Mouse (Mus musculus) erythroblast, adult 5-6 weeks (primary cell): ENCODE data around the gene Atp4b. TPM values are rescaled to one million over a fixed set of nuclear protein-coding genes. Genes with fewer than 3 reads are reported as not detected.

ENCODE experiments used
- ATAC-seq: replicated peaks from 2 replicates; pipeline ENCODE4 v1.8.0; 2016; ENCODE audit warnings: moderate number of reproducible peaks, mild to moderate bottlenecking, moderate TSS enrichment, inconsistent platforms; ENCODE audit not compliant: poor library complexity, low FRiP score, severe bottlenecking
- total RNA-seq, 2 experiments: library from RNA; stranded (forward) in 1 of 2; stranded (reverse) in 1 of 2; fragments of 150-400 nt in 1 of 2; fragments of 200-764, 138-1000 nt in 1 of 2; gene quantifications; 2 replicates each; pipeline versions ENCODE4 v1.2.3 to v1.2.4; 2015 to 2017; ENCODE audit warnings: low replicate concordance in 2 of 2

Atp4b gene
- not detected in 2 replicates for total RNA-seq (2015; ENCODE audit: low replicate concordance)
- not detected in 2 replicates for total RNA-seq (2017; ENCODE audit: low replicate concordance)

DNA sequence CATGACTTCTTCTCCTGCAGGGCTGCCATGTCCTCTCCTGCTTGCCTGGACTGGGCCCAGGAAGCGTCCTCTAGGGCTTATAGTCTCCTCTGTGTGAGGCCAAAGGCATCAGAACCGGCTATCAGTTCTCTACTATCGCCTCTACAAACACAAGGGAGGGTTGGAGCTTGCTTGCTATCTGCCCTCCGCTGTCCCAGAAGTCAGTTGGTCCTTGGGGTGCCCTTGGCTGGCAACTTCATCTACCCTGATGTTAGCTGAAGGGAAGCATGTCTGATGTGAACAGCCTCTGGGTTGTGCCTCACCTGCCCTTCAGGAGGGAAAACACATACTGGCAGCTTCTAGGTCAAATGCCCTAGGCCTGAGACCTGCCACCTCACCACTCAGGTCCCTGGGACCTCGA, at the start of gene Atp4b:
Gene Atp4b, minus strand, starts transcription at position 101 of the 400 bp plus-strand sequence.
- ATAC-seq: no peak

GRCm38 (mm10) chr8:13442152-13442551, 45.5 kb upstream of the Atp4b start:
- ATAC-seq: no peak

DNA sequence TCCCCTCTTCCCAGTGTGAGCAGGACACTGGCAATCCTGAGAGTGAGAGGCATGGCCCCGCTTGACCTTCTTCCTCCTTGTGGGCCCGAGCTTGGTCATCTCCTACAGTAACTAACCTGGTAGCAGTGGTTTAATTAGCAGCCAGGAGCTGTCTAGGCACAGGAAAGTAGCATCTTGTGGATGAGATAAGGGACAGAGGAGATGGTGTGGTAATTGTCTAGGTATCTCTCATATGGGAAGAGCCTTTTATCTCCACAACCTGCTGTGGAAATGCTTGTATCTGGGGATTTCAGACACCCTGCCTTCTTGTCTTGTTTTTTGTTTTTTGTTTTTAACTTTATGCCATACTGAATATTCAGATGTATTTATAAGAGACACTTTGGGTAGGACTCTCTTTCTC, 40.9 kb upstream of the Atp4b start:
- ATAC-seq: no peak

GRCm38 (mm10) chr8:13436052-13436451, 39.4 kb upstream of the Atp4b start:
- ATAC-seq: no peak

GRCm38 (mm10) chr8:13434889-13435288, 38.3 kb upstream of the Atp4b start, which contains the start of gene Tmem255b:
Tmem255b (plus strand) TSS chr8:13435189.
- no peak for ATAC-seq

GRCm38 (mm10) chr8:13433130-13433529, 36.5 kb upstream of the Atp4b start:
- no peak for ATAC-seq

GRCm38 (mm10) chr8:13430866-13431265, 34.2 kb upstream of the Atp4b start:
- ATAC-seq: no peak

DNA sequence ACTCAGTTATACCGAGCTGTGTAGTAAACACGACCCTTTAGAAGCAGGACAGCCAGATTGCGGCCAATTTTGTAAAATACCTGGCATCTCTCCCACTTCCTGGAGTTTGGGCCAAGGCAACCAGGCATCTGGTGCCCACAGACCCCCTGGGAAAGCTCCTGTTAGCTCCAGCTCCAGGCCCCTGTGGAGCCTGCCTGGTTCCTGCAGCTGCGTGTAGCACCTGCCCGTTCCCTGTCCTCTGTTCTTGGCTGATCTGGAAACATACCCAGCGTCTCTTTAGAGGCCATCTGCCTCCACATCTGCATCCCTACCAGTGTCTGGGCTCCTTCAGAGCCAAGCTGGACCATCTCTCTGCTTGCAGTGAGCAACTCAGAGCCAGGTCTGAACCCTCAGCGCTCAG, 33.8 kb upstream of the Atp4b start:
- no peak for ATAC-seq

DNA sequence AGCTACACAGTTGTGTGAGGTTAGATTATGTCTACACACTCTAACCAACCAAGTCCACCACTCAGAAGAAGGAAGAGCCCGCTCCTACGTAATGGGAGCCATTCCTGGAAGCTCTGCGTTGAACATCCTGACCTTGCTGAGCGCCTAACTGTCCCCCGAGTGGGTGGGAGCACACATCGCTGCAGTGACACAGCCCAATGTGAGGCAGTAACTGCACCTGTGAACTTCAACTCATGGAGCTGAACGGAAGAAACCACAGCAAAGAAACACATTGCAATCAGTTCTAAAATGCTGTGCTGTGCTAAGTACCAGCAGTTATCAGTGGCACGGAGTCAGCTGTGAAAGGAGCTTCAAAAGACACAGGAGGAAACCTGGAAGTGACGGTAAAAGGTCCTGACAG, 31.5 kb upstream of the Atp4b start:
- ATAC-seq: no peak

GRCm38 (mm10) chr8:13427351-13427750, 30.7 kb upstream of the Atp4b start:
- no peak for ATAC-seq

GRCm38 (mm10) chr8:13420970-13421369, 24.3 kb upstream of the Atp4b start:
- no peak for ATAC-seq

DNA sequence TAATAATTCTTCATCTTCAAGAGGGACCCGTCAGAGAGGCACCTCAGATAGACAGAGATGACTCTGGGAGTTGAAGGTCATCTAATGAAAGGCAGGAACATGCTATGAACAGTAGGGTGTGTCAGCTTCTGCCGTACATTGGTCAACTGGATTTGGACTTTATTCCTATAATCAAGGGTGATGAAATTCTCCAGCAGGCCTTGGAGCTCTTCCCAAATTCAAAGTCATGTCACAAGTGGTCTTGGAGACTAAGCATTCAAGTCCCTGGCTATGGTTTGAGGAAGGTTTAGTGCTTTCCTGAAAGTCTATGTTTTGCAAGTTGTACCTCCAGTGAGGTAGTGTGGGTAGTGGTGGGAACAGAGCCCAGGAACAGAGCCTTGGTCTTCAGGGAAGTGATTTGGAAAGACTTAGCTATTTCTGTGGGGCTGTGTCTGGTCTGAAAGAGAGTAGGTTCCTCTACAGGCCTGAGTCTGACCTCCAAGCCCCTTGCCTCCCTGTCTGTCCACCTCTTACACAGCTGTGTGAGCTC, 22.6 kb upstream of the Atp4b start:
- ATAC-seq: no peak

GRCm38 (mm10) chr8:13415879-13416278, 19.3 kb upstream of the Atp4b start:
- ATAC-seq: no peak

- no peak for ATAC-seq
Measured at GRCm38 (mm10) chr8:13413823-13414390, 17.3 kb upstream of the Atp4b start.

DNA sequence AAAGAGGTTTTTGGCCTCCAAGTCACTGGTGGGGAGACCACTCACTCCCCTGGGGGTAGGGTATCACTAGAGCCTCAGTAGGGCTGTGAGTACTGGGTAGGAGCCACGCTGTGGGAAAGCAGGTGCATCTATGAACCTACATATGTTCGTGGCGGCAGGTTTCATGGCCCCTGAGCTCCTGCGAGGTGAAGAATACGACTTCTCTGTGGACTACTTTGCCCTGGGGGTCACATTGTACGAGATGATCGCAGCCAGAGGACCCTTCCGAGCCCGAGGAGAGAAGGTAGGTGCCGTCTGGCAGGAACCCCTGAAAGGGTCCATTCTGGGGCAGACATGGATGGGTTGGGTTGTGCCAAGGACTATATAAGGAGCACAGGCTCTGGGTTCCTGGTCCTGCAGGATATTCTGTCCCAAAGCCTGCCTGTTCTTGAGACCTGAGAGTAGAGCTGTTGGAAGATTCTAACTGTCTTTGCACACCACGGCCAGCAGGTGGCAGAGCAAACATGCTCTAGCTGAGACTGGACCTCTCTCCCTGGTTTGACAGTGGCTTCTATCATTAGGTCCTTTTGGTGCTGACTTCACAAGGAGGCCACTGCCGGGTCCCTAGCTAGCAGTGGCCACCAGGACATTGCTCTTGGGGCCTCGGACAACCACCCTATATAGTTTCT, 16.4 kb upstream of the Atp4b start:
- ATAC-seq: peak; percentile 73; the same call in 1 of the 2 replicates

- ATAC-seq: no peak
Measured at GRCm38 (mm10) chr8:13411597-13411996, 15.0 kb upstream of the Atp4b start.

DNA sequence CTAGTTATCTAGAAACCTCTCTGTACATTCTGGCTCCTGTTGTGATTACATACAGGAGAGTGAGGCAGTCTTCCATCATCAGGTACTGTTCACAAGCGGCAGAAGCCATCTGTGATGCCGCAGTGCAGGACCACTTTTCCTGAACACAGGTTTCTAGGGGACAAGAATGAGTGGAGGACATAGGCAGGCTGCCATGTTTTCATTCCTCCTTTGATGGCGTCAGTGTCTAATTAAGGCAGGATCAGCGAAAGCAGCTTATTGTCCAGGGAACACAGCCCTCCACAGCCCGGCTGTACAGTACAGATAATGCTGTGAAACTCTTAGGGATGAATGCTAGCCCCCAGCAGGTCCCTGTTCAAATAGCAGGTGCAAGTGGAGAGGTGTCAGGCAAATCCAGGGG, 9.4 kb upstream of the Atp4b start:
- ATAC-seq: no peak

- no peak for ATAC-seq
Measured at GRCm38 (mm10) chr8:13404666-13405131, 8.1 kb upstream of the Atp4b start, which contains the start of gene Grk1. Grk1 (plus strand) TSS chr8:13405081.

DNA sequence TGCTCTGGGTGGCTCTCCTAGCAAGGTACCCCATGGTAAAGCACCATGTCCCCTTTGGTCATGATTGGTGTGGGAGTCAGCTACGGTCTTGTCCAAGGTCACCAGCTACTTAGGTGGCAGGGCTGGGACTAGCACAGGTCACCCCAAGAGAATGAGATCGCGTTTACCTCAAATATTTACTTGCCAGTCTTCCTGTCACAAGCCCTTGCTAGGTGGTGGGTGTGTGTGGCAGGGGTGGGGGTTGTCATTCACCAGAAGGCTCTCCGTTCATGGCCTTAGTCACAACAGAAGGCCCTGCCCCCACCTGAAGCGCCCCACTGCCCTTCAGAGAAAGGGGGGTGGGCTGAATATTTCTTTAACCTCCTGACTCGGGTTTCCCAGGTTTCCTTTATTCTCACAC, 6.9 kb upstream of the Atp4b start:
- no peak for ATAC-seq

DNA sequence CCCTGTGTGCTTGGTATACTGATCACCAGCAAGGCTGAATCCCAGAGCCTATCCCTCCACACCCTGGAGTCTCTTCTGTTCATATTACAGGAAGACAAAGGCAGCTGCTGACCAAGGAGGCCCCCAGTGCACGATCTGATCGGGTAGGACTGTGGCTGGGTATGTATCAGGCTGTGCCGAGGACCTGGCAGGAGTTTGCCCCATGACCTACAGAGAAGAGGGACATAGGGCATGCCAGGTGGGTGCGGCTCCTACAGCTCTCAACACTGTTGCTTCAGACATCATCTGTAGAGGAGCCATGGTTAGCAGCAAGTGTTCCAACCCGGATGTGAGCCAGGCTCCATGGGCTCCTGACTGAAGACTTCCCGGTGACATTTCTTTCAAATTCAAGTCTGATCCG, 2.8 kb downstream of the Atp4b start:
- ATAC-seq: no peak

DNA sequence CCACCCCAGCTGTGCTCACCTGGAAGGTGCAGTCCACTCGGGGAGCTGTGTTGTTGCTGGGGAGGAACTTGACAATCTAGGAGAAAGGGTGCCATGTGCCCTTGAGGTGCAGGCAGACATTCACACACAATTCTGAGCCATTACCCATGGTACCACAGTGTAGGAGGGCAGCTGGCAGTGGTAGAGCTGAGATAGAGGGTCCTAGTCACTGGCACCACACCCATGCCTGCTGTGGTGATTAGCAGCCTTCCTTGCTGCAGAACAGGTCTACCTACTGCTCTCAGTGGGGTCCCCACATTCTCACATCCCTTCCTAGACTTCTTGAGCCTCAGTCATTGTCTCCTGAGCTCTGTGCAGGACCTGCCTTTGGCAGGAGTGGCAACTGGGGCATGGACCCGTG, 7.9 kb downstream of the Atp4b start:
- ATAC-seq: no peak
